Mouse (Mus musculus): ENCODE results near the gene Mtg1.
A peak's percentile ranks its signal among the peaks of the same experiment; 100 is the strongest.

Mtg1 gene

DNA sequence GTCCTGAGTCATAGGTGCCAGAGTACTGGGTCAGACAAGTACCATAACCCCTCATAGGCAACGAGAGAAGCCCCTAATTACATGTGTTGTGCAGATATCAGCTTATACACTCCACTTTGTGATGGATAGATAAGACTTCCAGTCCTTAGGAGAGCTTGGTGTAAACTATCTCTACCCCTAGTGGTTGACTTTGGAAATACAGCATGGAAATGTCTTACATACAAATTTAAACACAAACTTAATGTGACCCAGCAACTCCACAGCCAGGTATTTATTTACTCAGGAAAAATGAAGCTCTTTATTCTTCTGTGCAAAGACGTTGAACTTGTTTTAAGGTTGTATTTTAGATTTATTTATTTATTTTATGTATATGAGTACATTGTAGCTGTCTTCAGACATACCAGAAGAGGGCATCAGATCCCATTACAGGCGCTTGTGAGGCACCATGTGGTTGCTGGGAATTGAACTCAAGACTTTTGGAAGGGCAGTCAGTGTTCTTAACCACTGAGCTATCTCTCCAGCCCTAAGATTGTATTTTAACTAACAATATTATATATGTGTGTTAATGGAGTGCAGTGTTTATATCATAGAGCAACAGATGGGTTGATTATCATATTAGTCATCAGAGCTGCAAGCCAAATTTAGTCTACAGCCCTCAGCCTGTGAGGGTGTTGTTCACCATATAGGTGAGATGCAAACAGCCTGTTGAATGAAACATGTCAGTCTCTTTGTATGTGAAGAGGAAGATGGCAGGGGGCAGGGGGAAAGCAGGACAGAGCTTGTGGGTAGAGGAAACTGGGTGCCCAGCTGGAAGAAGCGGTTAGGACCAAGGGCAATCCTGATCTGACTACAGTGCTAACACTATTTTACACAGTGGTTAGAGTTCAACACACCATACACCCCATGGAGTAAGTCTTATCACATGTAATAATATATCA lies 51.3 kb downstream of the Mtg1 start:
- peak; percentile 52 for DNase-seq (ENCODE audit: low read depth, low spot score)

GRCm38 (mm10) chr7:140190435-140190834 lies 53.1 kb downstream of the Mtg1 start:
- DNase-seq (ENCODE audit: low read depth, low spot score): no peak

DNA sequence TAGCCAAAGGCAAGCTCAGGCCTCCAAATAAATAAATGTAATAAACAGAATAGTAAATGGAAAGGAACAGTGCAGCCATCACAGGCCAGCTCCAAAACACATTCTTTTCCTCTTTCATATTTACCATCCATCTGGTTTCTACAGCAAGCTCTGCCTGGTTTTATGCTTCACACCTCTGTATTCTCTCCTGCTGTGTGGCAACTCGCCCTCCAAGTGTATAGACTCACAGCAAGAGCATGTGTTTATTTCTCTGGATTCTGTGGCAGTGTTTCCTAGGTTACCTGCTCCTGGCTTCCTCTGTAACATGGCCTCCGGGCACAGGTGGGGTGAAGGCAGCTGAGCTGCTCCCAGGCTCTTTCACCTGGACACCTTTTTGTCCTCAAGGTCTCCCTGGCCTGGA lies 55.1 kb downstream of the Mtg1 start:
- no peak for DNase-seq (ENCODE audit: low read depth, low spot score)

- no peak for DNase-seq (ENCODE audit: low read depth, low spot score)
Measured at GRCm38 (mm10) chr7:140192851-140193250, 55.5 kb downstream of the Mtg1 start.

DNA sequence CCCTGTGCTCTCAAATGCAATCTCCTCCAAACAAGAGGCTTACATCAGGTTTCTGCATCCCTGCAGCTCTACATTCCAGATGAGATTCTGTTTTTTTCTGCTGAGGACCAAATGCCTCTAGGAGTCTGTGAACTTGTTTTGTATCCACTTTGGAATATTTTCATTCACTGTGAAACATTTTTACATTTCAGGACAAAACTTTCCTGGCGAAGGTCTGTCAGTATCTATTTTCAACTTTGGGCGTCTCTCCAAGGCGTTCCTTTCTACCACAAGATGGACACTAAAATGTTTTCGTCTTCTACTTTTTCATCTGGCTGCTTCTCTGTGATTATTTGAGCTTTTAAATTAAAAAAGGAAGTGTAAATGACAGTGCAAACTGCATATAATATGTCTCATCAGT lies 56.7 kb downstream of the Mtg1 start:
- no peak for DNase-seq (ENCODE audit: low read depth, low spot score)

GRCm38 (mm10) chr7:140196002-140196401 lies 58.6 kb downstream of the Mtg1 start:
- no peak for DNase-seq (ENCODE audit: low read depth, low spot score)
